Mouse (Mus musculus): ENCODE results near the gene Cnp. TPM values are rescaled to one million over a fixed set of nuclear protein-coding genes. Genes with fewer than 3 reads are reported as not detected.
"Not testable (repeated sequence)": the region's sequence is repeated elsewhere in the genome, so short reads cannot be mapped to it uniquely, and the experiment has no call there.

The Cnp gene
- polyA plus RNA-seq, 1 experiment = 10.2 TPM

GRCm38 (mm10) chr11:100576256-100576655 is 1.6 kb downstream of the Cnp start:
- H3K4me3 ChIP-seq (ENCODE audit: insufficient read depth, poor library complexity, severe bottlenecking) = no peak overlapping the region
- H3K79me3 ChIP-seq (ENCODE audit: low read depth) = no peaks in the 10 kb centered on the region
- TF ChIP-seq MYOG (IDR thresholded peaks at IDR 0.05; ENCODE audit: control insufficient read depth, extremely low read depth, insufficient read length) = no peak
- TF ChIP-seq MYOD1 (IDR thresholded peaks at IDR 0.05; ENCODE audit: control insufficient read depth, insufficient read length, low read depth) = no peak
- TF ChIP-seq USF1 (IDR thresholded peaks at IDR 0.05; ENCODE audit: low read depth) = no peak
- TF ChIP-seq MAX (IDR thresholded peaks at IDR 0.05) = no peak
- H3K79me2 ChIP-seq (ENCODE audit: control insufficient read depth, insufficient read depth) = no peaks in the 10 kb centered on the region
- peaks cover 20% of the 10 kb centered on the region for H3K36me3 ChIP-seq (ENCODE audit: control insufficient read depth, insufficient read depth)
- H3ac ChIP-seq (ENCODE audit: control insufficient read depth, insufficient read length, low read depth) = no peak overlapping the region
- no peaks in the 10 kb centered on the region for H3K27me3 ChIP-seq (ENCODE audit: control insufficient read depth, insufficient read depth, insufficient read length)

GRCm38 (mm10) chr11:100577852-100578599 is 3.3 kb downstream of the Cnp start:
- H3K4me3 ChIP-seq (ENCODE audit: insufficient read depth, poor library complexity, severe bottlenecking) = no peak overlapping the region
- no peaks in the 10 kb centered on the region for H3K27me3 ChIP-seq (ENCODE audit: control insufficient read depth, insufficient read depth, insufficient read length)
- H3ac ChIP-seq (ENCODE audit: control insufficient read depth, insufficient read length, low read depth) = no peak overlapping the region
- H3K79me2 ChIP-seq (ENCODE audit: control insufficient read depth, insufficient read depth) = no peaks in the 10 kb centered on the region
- TF ChIP-seq MYOG (IDR thresholded peaks at IDR 0.05; ENCODE audit: control insufficient read depth, extremely low read depth, insufficient read length) (no peak), CTCF (IDR thresholded peaks at IDR 0.05; ENCODE audit: control insufficient read depth, insufficient read depth, insufficient read length) (no peak), CEBPB (IDR thresholded peaks at IDR 0.05; ENCODE audit: low read depth) (no peak), FOSL1 (IDR thresholded peaks at IDR 0.05; ENCODE audit: insufficient read depth, low read length, poor library complexity, severe bottlenecking) (no peak), MAX (IDR thresholded peaks at IDR 0.05) (no peak), MYOD1 (IDR thresholded peaks at IDR 0.05; ENCODE audit: control insufficient read depth, insufficient read length, low read depth) (no peak), USF1 (IDR thresholded peaks at IDR 0.05; ENCODE audit: low read depth) (no peak)
- H3K36me3 ChIP-seq (ENCODE audit: control insufficient read depth, insufficient read depth) = peaks cover 38% of the 10 kb centered on the region
- H3K79me3 ChIP-seq (ENCODE audit: low read depth) = peaks cover 2% of the 10 kb centered on the region

- Histone ChIP-seq H3K4me3 (ENCODE audit: insufficient read depth, poor library complexity, severe bottlenecking) (no peak overlapping the region), H3K79me2 (ENCODE audit: control insufficient read depth, insufficient read depth) (no peaks in the 10 kb centered on the region), H3ac (ENCODE audit: control insufficient read depth, insufficient read length, low read depth) (no peak overlapping the region), H3K36me3 (ENCODE audit: control insufficient read depth, insufficient read depth) (peaks cover 50% of the 10 kb centered on the region), H3K79me3 (ENCODE audit: low read depth) (peaks cover 2% of the 10 kb centered on the region), H3K27me3 (ENCODE audit: control insufficient read depth, insufficient read depth, insufficient read length) (no peaks in the 10 kb centered on the region)
- TF ChIP-seq MYOD1 (IDR thresholded peaks at IDR 0.05; ENCODE audit: control insufficient read depth, insufficient read length, low read depth) = no peak
- no peak for TF ChIP-seq FOSL1 (IDR thresholded peaks at IDR 0.05; ENCODE audit: insufficient read depth, low read length, poor library complexity, severe bottlenecking)
- no peak for TF ChIP-seq CEBPB (IDR thresholded peaks at IDR 0.05; ENCODE audit: low read depth)
- no peak for TF ChIP-seq CTCF (IDR thresholded peaks at IDR 0.05; ENCODE audit: control insufficient read depth, insufficient read depth, insufficient read length)
- no peak for TF ChIP-seq MAX (IDR thresholded peaks at IDR 0.05)
- TF ChIP-seq MYOG (IDR thresholded peaks at IDR 0.05; ENCODE audit: control insufficient read depth, extremely low read depth, insufficient read length) = no peak
- no peak for TF ChIP-seq USF1 (IDR thresholded peaks at IDR 0.05; ENCODE audit: low read depth)
Measured at GRCm38 (mm10) chr11:100579116-100579799, 4.6 kb downstream of the Cnp start.

GRCm38 (mm10) chr11:100580275-100580674 is 5.6 kb downstream of the Cnp start:
- H3K79me3 ChIP-seq (ENCODE audit: low read depth) = peaks cover 2% of the 10 kb centered on the region
- no peak overlapping the region for H3K4me3 ChIP-seq (ENCODE audit: insufficient read depth, poor library complexity, severe bottlenecking)
- H3K79me2 ChIP-seq (ENCODE audit: control insufficient read depth, insufficient read depth) = no peaks in the 10 kb centered on the region
- peaks cover 60% of the 10 kb centered on the region for H3K36me3 ChIP-seq (ENCODE audit: control insufficient read depth, insufficient read depth)
- no peak overlapping the region for H3ac ChIP-seq (ENCODE audit: control insufficient read depth, insufficient read length, low read depth)
- TF ChIP-seq MAX (IDR thresholded peaks at IDR 0.05) (no peak), MYOG (IDR thresholded peaks at IDR 0.05; ENCODE audit: control insufficient read depth, extremely low read depth, insufficient read length) (no peak), USF1 (IDR thresholded peaks at IDR 0.05; ENCODE audit: low read depth) (no peak), MYOD1 (IDR thresholded peaks at IDR 0.05; ENCODE audit: control insufficient read depth, insufficient read length, low read depth) (no peak)
- H3K27me3 ChIP-seq (ENCODE audit: control insufficient read depth, insufficient read depth, insufficient read length) = no peaks in the 10 kb centered on the region

GRCm38 (mm10) chr11:100581756-100582155 is 7.1 kb downstream of the Cnp start:
- Histone ChIP-seq H3K36me3 (ENCODE audit: control insufficient read depth, insufficient read depth) (peaks cover 75% of the 10 kb centered on the region), H3K27me3 (ENCODE audit: control insufficient read depth, insufficient read depth, insufficient read length) (no peaks in the 10 kb centered on the region), H3K79me3 (ENCODE audit: low read depth) (peaks cover 2% of the 10 kb centered on the region), H3K4me3 (ENCODE audit: insufficient read depth, poor library complexity, severe bottlenecking) (no peak overlapping the region), H3K79me2 (ENCODE audit: control insufficient read depth, insufficient read depth) (no peaks in the 10 kb centered on the region), H3ac (ENCODE audit: control insufficient read depth, insufficient read length, low read depth) (no peak overlapping the region)
- TF ChIP-seq CEBPB (IDR thresholded peaks at IDR 0.05; ENCODE audit: low read depth) = no peak
- TF ChIP-seq FOSL1 (IDR thresholded peaks at IDR 0.05; ENCODE audit: insufficient read depth, low read length, poor library complexity, severe bottlenecking) = no peak
- TF ChIP-seq MYOG (IDR thresholded peaks at IDR 0.05; ENCODE audit: control insufficient read depth, extremely low read depth, insufficient read length) = no peak
- TF ChIP-seq CTCF (IDR thresholded peaks at IDR 0.05; ENCODE audit: control insufficient read depth, insufficient read depth, insufficient read length) = no peak
- no peak for TF ChIP-seq USF1 (IDR thresholded peaks at IDR 0.05; ENCODE audit: low read depth)
- TF ChIP-seq MAX (IDR thresholded peaks at IDR 0.05) = no peak

- not testable (repeated sequence) for H3ac ChIP-seq (ENCODE audit: control insufficient read depth, insufficient read length, low read depth); H3K27me3 ChIP-seq (ENCODE audit: control insufficient read depth, insufficient read depth, insufficient read length); H3K79me3 ChIP-seq (ENCODE audit: low read depth); H3K4me3 ChIP-seq (ENCODE audit: insufficient read depth, poor library complexity, severe bottlenecking); H3K79me2 ChIP-seq (ENCODE audit: control insufficient read depth, insufficient read depth)
- peaks cover 81% of the 10 kb centered on the region for H3K36me3 ChIP-seq (ENCODE audit: control insufficient read depth, insufficient read depth)
Measured at GRCm38 (mm10) chr11:100582413-100582812, 7.7 kb downstream of the Cnp start.
